Mouse (Mus musculus) left cerebral cortex, adult 18-20 months (tissue): ENCODE measurements around the gene Gpr35. TPM values are rescaled to one million over a fixed set of nuclear protein-coding genes. Genes with fewer than 3 reads are reported as not detected.

Experiments
- DNase-seq, 2 experiments: peaks; one replicate each; pipeline ENCODE4 v3.0.0; 2021 to 2022; ENCODE audit warnings: low spot score in 2 of 2, mixed read lengths in 1 of 2
- total RNA-seq, 2 experiments: library from RNA; stranded (reverse); gene quantifications; 2 replicates each; pipeline ENCODE4 v1.2.3; 2021

Gene Gpr35
- total RNA-seq, 2 experiments from 2014 or later, result 0.33 TPM; not detected in 1

GRCm38 (mm10) chr1:93035981-93036380 lies 85.3 kb downstream of the Gpr35 start:
- no peak for DNase-seq

Other genes starting within 250 kb of the Gpr35 start
- gene Gpc1, start 119.2 kb upstream of the Gpr35 start, total RNA-seq, result 10 to 100 TPM; 81.6 to 86.5 TPM
- under 1 TPM; 0.40 to 0.53 TPM for gene Ankmy1, start 48.0 kb upstream of the Gpr35 start, total RNA-seq
- gene Dusp28, start 43.9 kb upstream of the Gpr35 start, total RNA-seq, result 10 to 100 TPM; 18.2 to 19.2 TPM
- 10 to 100 TPM; 30.2 to 34.4 TPM for gene Rnpepl1, start 40.1 kb upstream of the Gpr35 start, total RNA-seq
- gene Capn10, start 16.5 kb upstream of the Gpr35 start, total RNA-seq, result 10 to 100 TPM; 40.1 to 40.7 TPM
- gene Aqp12, start 55.5 kb downstream of the Gpr35 start, total RNA-seq, result not detected
- 100 to 1,000 TPM; 735 to 776 TPM for gene Kif1a, start 151.1 kb downstream of the Gpr35 start, total RNA-seq
- gene Agxt, start 184.4 kb downstream of the Gpr35 start, total RNA-seq, result not detected
- gene 2310007B03Rik, start 210.1 kb downstream of the Gpr35 start, total RNA-seq, result not detected
- under 1 TPM; 0.07 to 0.16 TPM for gene Crocc2, start 217.9 kb downstream of the Gpr35 start, total RNA-seq